Mouse (Mus musculus): ENCODE results near the gene Lgals9. TPM values are rescaled to one million over a fixed set of nuclear protein-coding genes. Genes with fewer than 3 reads are reported as not detected.
A peak's percentile ranks its signal among the peaks of the same experiment; 100 is the strongest.

Lgals9 gene
- total RNA-seq (2021), result 1 to 10 TPM; 7.3 to 8.3 TPM

DNA sequence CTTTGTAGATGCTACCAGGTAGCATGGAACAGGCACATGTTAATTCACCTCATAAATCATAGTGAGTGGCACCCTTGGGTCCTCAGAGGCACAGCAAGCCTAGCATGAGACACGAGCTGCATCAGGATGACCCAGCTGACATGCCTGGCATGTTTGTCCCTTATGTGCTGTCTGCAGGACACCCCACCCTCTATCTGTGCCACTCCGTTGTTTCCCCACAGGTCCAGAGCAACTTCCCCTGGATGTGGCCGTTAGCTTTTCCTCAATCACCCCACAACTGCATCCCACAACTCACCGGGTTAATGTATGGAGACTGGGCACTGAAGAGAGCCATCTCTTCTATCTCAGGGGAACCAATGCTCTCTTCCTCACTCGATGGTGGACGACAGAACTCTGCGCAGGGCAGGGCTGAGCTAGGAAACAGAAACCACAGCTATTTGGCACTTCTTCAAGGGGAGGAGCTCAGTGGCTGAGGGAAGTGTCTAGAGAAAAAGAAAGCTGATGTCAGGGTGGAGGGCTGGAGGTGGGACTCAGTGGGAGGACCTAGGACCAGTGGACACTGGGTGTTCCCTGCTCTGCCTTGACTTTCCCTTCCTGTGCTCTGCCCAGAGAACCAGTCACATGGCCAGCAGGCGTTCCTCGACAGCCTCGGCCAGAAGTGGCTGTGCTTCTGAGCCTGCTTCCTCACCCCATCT lies at the start of gene Lgals9:
Gene Lgals9 (minus strand): TSS at position 464 of the 695 bp plus-strand sequence.
- intact Hi-C loops (cut with DNase I), result no loop called here
- peak; percentile 18 to 78 for DNase-seq (ENCODE audit: extremely low spot score in 1 of 2, low spot score in 2 of 2)

DNA sequence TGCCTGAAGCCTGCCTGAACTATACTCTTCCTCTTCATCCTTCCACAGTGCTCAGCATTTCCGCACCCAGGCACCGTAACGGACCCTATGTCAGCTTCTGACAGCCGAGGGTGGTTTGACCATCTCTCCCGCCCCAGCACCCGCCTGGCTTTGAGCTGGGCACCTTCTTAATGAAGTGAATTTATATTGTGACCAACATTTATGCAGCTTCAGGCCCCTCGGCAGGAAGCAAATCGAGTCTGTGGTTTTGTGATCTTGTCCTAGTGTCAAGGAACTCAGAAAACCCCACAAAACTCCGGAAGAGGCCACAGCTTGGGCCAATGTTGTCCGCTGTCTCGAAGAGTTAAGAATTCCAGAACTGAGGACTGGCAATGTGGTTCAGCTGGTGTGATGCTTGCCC lies 48.9 kb upstream of the Lgals9 start:
- no peak for DNase-seq (ENCODE audit: extremely low spot score in 1 of 2, low spot score in 2 of 2)
- intact Hi-C loops (cut with DNase I), result loop anchor here (10.0 kb wide), 1 partner anchor 111 kb away; the partner anchor contains the start of gene Ksr1

DNA sequence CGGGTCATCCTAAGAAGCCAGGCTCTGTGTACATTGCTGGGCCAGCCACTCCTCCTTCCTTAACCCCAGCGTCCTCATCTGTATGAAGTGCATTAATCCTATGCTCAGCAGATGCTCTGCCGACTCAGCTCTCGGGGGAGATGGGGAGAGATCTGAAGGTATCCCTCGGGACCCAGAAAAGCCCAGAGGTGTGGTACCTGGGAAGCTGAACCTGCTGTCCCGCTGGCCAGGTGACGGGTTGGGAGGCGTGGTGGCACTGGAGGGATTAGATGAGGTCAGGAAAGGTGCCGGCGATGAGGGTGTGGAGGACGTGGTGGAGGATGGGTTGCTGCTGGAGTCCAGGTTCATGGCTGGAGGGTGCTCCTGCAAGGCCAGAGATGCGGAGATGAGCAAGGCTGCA lies 48.3 kb upstream of the Lgals9 start:
- intact Hi-C loops (cut with DNase I), result loop anchor here (10.0 kb wide), 1 partner anchor 112 kb away; the partner anchor contains the start of gene Ksr1
- DNase-seq (ENCODE audit: extremely low spot score in 1 of 2, low spot score in 2 of 2), result no peak

DNA sequence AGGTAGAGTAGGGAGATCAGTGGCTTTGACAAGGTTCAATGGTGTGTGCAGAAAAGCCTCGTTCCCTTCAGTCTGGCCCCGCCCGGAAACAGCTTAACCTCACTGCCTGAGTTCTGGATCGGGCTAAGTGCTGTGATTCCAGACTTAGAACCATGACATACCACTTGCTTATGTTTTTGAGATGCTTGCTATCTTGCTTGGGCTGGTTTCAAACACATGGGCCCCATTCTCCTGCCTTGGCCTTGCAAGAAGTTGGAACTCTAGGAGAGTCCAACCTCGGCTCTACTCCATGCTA lies 46.7 kb upstream of the Lgals9 start:
- intact Hi-C loops (cut with DNase I), result loop anchor here (10.0 kb wide), 1 partner anchor 113 kb away; the partner anchor contains the start of gene Ksr1
- DNase-seq (ENCODE audit: extremely low spot score in 1 of 2, low spot score in 2 of 2), result no peak

DNA sequence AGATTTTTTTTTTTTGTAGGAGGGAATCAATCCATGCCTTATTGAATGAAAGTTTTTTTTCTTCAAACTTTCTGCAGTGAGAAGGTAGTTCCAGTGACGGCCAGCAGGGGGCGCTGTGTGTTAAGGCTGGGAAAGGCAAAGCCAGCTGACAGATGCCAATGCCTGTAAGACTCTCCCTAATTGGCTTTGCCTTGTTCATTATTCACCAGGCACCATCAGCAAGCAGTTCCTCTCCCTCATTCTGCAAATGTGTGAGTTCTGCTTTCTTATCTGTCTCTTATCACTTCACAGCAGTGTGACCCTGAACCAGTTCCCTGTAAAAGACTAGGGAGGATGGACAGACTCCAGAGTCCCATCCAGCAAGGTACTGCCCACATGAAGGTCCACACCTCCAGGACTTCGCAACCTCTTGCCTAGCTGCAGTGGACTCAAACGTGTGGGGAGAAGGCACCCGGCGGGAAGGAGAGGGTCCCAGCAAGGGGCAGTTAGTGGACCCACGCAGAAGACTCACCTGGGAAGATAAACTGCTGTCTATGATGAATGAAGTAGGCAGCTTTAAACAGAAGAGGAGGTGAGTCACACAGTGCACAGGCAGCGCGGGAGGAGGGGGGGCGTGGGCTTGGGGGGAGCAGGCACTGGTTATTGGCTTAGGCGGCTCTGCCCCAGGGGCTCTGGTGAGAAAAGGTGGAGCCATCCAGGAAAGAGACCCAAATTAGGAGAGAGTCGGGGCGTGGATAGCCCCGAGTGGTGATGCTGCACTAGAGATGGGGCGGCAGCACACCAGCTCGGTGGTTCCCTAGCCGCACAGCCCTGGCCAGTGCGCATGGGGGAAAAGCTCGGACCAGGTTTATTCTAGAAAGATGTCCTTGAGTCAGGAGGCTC lies 46.1 kb upstream of the Lgals9 start:
- intact Hi-C loops (cut with DNase I), result loop anchor here (1.0 to 10.0 kb wide), 2 partner anchors 114 to 183 kb away; partner anchors contain the start of gene Ksr1
- peak; percentile 79 to 85 for DNase-seq (ENCODE audit: extremely low spot score in 1 of 2, low spot score in 2 of 2)

DNA sequence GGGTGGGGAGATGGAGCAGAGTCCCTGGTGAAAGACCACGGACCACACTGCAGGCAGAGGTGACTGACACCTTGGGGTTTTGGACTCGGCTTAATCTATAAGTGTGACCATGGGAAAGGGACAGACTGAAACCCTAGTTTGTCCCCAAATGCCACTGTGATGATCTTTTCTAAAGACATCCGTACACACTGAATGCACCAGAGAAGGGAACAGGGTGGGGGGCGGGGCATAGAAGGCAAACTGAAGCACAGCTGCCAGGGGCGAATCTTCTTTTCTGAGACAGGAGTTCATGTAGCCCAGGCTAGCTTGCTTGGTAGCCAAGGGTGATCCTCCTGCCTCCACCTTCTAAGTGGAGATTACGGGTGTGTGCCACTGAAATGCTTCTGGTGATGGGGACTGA lies 39.0 kb upstream of the Lgals9 start:
- DNase-seq (ENCODE audit: extremely low spot score in 1 of 2, low spot score in 2 of 2), result no peak
- intact Hi-C loops (cut with DNase I), result loop anchor here (5.0 to 10.0 kb wide), 2 partner anchors 269 to 381 kb away; no protein-coding TSS in a partner anchor

DNA sequence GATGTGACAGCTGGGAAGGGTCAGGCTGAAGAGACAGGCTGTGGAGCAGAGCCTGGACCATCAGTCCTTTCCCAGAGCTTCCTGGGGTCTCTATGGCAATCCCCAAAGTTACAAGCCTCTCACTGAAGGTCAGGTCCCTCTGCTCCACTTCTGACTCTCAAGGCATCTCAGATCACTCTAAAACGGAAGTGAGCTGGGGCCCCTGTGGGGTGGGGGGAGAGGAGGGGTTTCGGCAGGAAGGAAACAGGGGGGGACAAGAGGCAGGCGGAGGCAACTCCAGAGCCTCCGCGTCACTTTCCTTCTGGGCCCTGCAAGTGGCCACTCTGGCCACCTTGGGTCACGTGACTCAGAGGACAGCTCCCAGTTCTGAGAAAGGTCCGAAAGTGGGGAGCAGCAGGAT lies 38.6 kb upstream of the Lgals9 start:
- DNase-seq (ENCODE audit: extremely low spot score in 1 of 2, low spot score in 2 of 2), result peak in 1 of 2 experiments; percentile 78
- intact Hi-C loops (cut with DNase I), result loop anchor here (5.0 to 10.0 kb wide), 2 partner anchors 269 to 381 kb away; no protein-coding TSS in a partner anchor

DNA sequence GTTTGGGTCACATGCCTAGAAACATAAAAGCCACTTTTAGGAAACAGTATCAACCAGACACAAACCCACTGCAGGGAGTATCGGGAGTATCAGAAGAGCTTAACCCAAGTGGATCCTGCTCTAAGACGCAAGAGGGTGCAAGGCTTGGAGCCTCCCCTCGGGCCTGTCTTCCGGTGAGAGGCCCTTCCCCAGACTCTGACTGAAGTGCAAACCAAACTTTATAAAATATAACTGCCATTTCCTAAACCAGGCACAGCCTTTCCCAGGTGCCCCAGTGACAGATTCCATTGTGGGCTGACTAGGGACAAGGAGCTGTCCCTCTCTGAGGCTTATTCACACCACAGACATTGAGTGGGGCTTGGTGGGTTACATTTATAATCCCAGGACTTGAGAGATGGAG lies 38.1 kb upstream of the Lgals9 start:
- DNase-seq (ENCODE audit: extremely low spot score in 1 of 2, low spot score in 2 of 2), result no peak
- intact Hi-C loops (cut with DNase I), result loop anchor here (5.0 to 10.0 kb wide), 2 partner anchors 269 to 382 kb away; no protein-coding TSS in a partner anchor

DNA sequence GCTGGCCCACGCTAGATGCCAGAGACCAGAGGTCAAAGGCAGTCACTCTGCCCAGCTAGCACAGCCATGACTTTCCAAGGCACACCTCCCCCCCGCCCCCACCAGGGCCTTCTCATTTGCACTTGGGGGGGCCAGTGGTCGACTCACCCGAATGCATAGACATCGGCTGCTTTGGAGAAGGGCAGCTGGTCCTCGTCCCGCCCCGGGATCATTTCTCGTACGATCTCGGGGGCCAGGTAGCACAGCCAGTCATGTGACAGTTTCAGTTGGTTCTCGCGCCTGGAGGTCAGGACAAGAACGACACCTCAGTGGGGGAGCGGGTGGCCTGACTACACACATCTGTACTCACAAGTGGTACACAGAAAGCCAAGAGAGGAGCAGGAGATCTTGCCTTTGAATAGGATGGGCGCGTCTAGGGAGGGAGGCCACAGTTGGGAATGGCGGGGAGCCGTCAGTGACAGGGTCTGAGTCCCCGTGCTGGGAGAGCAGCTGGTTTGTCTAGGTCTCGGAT lies 35.8 kb upstream of the Lgals9 start:
- DNase-seq (ENCODE audit: extremely low spot score in 1 of 2, low spot score in 2 of 2), result no peak
- intact Hi-C loops (cut with DNase I), result loop anchor here (5.0 to 10.0 kb wide), 2 partner anchors 272 to 384 kb away; no protein-coding TSS in a partner anchor

DNA sequence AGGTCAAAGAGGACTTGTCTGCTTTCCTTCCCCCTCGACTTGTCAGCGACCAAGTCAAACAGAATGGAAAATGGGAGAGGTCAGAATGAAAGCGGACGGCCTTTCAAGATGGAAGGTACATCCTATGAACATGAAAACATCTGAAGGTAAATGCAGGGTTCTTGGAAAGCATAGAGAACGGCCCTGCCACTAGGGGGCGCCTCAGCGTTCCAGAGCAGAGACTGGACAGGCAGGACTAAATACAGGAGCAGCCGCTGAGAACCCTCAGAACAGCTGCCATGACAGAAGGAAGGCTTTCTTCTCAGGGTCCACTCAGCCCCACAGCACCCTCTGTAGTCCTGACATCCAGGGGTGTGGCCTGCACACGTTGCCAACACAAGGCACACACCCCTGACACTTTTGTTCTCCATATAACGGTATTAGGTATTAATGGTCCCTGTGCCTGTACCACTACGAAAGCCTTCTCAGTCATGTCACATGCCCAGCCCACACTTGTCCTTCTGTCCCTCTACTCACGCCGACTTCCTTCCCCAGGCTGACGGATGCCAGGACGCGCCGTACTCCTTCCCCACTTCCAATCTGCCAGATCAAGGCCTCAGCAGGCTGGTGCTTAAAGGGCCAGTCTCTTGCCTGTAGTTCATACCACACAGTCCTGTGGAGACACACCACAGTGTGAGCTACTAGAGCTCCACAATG lies 35.2 kb upstream of the Lgals9 start:
- intact Hi-C loops (cut with DNase I), result loop anchor here (5.0 to 10.0 kb wide), 2 partner anchors 272 to 385 kb away; no protein-coding TSS in a partner anchor
- peak in 1 of 2 experiments; percentile 55 for DNase-seq (ENCODE audit: extremely low spot score in 1 of 2, low spot score in 2 of 2)

DNA sequence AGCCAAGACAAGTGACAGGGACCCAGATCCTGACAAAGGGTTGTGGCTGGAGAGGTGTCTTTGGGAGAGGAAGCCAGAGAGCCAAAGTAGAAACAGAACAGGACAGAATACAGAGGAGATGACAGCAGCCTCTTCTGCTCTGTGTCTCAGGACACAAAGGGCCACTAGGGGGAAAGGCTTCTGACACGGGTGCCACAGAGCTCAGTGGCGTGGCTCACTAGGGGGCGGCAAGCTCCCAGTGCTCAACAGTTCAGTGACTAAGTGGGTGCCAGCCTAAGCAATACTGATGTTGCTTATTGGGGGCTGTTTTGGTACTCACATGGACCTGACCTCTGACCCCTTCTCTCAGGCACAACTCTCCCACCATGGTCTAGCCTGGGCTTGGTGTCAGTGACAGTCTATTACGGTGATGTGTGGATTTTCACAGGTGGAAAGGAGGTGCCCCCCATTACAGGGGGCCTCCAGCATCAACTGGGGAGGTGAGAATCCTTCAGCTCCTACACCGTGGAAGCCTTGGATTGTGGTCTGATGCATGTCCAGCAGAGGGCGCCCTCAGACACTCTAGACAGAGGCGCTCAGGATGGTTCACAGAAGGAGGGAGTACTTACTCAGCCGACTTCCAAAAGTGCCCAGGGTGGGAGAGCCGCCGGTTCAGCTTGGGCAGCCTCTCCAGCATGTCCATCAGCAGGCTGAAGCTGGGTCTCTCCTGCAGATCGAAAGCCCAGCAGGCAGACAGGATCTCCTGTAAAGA lies 34.4 kb upstream of the Lgals9 start:
- intact Hi-C loops (cut with DNase I), result no loop called here
- peak; percentile 49 to 81 for DNase-seq (ENCODE audit: extremely low spot score in 1 of 2, low spot score in 2 of 2)

DNA sequence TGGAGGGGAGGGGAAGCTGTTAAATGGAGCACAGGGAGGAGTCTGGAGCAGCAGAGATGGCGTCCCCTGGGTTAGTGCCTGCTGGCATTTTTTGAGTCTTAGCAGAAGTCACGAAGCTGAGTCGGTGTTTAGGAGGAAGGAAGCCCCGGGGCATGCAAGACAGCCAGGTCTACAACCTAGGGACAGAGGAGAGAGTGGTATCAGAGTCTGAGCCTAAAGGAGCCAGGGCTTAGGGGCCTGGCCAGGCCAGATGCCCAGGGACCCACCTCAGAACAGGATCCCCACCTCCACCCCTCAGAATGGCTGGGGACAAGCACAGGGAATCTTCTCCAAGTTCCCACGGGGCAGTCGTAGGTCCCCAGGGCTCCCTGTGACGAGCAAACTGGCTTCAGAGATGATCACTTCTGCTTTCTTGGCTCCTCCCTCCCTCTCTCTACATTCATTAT lies 32.4 kb upstream of the Lgals9 start:
- no peak for DNase-seq (ENCODE audit: extremely low spot score in 1 of 2, low spot score in 2 of 2)
- intact Hi-C loops (cut with DNase I), result no loop called here

DNA sequence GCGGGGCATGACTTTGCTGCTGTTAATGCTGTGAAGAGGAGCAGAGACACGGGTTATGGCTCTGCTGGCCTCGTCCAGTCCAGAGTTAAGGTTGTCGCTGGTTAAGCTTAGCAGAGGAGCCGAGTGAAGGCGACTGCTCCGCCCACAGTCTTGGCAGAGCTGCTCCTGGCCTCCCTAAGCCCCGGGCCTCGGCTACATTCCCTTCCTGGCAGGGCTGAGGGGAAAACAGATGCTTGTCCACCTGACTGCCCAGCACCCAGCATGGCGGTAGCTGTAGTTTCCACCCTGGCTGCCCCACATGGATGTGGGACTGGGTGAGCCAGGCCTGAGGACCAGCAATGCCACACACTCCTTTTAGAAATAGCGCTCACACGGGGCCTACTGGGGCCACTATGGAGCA lies 31.5 kb upstream of the Lgals9 start:
- peak in 1 of 2 experiments; percentile 22 for DNase-seq (ENCODE audit: extremely low spot score in 1 of 2, low spot score in 2 of 2)
- intact Hi-C loops (cut with DNase I), result no loop called here

DNA sequence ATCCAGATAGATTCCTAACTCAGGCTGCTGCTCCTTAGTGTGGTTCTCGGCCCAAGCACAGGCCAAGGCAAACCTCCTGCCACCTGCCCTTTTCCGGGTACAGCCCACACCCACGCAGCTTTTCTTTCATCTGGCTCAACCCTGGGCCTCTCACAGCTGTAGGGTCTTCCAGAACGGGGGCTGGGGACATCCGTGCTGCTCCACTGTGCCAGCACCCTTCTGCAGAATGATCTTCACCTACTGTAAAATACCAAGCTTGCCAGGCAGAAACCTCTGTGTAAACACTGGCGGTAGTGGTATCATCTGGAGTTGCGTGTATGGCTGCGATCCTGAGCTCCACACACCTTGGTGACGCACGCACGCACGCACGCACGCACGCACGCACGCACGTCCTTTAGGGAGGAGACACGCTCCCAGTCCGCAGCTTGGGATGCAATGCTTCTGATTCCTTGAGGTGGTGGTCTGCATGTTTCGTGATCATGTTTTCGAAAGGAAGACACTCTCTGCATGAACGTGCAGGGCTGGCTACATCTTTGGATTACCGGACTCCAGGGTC lies 31.0 kb upstream of the Lgals9 start:
- intact Hi-C loops (cut with DNase I), result no loop called here
- peak in 1 of 2 experiments; percentile 20 for DNase-seq (ENCODE audit: extremely low spot score in 1 of 2, low spot score in 2 of 2)

DNA sequence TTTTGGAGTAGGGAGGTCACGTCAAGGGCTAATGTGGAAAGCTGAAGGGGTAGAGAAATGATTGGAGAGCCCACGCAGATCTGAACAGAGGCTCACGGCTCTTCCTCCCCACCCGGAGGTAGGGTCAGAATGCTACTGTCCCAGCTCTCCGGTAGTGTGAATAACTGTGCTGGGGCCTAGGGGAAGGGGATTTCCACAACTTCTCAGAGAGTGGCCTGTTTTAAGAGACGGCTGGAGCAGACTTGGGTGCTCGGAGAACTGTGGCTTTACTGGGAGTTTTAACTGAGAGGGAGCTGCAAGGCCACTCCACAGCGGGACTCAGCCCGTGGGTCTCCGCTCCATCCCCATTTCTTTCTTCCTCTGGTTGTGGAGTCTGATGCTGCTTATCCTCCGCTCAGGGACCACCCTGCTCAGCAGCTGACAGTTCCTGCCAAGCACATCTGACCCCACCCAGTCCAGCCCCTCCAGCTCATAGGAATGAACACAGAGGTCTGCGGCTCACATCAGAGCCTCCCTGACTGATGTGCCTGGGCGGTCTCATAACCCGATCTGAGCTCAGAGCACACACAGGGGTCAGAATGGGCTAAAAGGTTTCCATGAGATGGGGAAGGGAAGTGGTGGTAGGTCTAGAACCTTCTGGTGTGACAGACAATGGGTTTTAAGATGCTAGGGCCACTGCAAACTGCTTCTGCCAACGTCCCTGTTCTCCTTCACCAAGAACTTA lies 30.0 kb upstream of the Lgals9 start:
- intact Hi-C loops (cut with DNase I), result no loop called here
- peak in 1 of 2 experiments; percentile 24 for DNase-seq (ENCODE audit: extremely low spot score in 1 of 2, low spot score in 2 of 2)

DNA sequence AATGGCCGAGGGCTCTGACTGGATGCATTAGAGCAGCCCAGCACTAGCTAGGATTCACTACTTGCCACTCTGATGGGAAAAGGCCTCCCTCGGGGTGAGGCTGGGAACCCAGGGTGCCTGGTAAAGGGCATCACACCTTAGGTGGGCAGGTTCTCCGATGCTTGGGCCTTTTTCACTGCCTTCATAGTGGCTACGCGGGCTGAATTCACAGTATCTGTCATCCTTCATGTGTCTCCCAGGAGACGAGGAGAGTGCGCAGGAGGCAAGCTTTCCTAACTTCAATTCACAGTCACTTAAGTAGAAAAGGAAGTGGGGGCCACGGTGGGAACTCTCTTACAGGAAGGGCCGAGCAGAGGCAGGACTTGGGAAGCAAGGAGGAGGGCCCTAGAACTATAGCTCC lies 29.1 kb upstream of the Lgals9 start:
- DNase-seq (ENCODE audit: extremely low spot score in 1 of 2, low spot score in 2 of 2), result peak in 1 of 2 experiments; percentile 30
- intact Hi-C loops (cut with DNase I), result no loop called here

DNA sequence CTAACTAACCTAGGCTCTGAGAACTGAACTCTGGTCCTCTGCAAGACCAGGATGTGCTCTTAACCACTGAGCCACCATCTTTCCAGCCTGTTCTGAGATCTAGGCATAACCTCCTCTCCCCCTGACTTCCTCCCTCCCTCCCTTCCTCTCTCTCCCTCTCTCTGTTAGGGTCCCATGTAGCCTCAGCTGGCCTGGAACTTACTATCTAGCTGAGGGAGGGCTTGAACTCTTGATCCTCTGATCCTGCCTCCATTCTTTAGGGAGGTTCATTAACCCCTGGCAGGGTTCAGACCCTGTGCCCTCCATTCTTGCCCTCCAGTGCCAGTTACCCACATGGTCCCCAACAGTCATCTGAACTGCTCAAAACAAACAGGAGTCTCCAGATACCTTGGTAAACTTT lies 28.3 kb upstream of the Lgals9 start:
- intact Hi-C loops (cut with DNase I), result no loop called here

More for the DNA sequence above, 28.3 kb upstream of the Lgals9 start:
- DNase-seq (ENCODE audit: extremely low spot score in 1 of 2, low spot score in 2 of 2), result no peak
